Mouse (Mus musculus) kidney, adult 8-10 months (tissue): Measurements from ENCODE around the gene Med24.

Source experiments
- DNase-seq, 2 experiments: peaks; one replicate each; pipeline ENCODE4 v3.0.0; 2022

Gene Med24

GRCm38 (mm10) chr11:98765421-98766309 is 36.4 kb upstream of the Med24 start:
- DNase-seq = peak in 1 of 2 experiments; percentile 29

GRCm38 (mm10) chr11:98764746-98765145 is 35.5 kb upstream of the Med24 start:
- DNase-seq = peak in 1 of 2 experiments; percentile 55

DNA sequence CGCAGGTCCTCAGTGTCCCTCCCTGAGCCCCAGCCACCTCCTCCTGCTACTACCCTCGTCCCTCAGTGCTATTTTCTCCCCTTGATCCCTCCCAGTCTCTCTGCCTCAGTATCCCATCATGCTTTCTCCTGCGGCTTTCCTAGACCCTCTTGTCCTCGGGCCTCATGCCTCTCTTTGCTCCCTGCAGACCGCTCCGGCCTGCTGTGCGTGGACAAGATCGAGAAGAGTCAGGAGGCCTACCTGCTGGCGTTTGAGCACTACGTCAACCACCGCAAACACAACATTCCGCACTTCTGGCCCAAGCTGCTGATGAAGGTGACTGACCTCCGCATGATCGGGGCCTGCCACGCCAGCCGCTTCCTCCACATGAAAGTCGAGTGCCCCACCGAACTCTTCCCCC is 34.9 kb upstream of the Med24 start:
- DNase-seq = no peak

DNA sequence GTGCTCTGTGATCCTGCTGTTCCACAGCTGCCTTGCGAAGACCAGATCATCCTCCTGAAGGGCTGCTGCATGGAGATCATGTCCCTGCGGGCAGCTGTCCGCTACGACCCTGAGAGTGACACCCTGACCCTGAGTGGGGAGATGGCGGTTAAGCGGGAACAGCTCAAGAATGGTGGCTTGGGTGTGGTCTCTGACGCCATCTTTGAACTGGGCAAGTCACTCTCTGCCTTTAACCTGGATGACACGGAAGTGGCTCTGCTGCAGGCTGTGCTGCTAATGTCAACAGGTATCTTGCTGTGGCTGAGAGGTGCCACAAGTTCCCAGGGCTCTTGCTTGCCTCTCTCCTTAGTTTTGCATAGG is 34.2 kb upstream of the Med24 start:
- no peak for DNase-seq

DNA sequence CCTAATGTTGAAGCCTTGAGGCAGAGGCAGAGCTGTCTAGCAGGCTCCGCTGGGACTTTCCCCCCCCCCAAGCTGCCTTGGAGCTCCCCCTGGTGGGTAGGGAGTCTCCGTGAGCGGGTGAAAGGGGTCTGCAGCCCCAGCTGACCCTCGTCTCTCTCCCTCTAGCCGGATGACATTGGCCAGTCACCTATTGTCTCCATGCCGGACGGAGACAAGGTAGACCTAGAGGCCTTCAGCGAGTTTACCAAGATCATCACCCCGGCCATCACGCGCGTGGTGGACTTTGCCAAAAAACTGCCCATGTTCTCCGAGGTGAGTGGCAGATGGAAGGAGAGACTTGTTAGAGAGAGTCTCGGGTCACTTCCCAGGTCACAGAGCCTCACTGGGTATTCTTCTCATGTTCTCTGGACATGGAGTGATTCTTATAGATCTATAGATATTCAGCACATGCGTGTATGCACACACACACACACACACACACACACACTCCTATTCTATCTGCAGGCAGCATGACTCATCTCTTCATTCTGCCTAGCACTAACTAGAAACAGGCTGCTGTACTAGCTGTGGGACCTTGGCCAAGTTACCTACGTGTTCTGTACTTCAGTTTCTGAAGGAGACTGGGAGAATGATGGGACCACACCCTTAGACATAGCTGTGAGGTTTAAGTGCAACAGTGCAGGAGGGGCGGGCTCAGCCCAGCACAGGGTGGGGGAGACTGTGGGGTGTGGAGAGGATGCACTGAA is 33.7 kb upstream of the Med24 start:
- DNase-seq = peak; percentile 64 to 68

DNA sequence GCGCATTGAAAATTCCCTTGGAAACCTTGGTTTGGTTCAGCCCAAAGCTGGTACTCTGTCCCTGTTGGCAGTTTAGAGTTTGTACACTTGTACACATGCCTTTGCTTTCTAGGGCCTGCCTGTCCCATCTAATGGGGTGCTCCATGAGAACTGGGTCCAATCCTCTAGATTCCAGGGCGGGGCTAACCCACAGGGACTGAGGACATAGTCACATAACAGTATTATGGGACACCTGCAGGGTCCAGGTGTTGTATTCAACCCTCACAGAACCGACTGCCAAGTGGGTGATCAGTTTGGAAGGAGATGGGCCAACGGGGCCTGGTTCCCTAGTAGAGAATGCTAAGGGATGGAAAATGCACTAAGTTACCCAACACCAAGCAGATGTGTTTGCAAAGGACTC is 32.7 kb upstream of the Med24 start:
- no peak for DNase-seq

- DNase-seq = no peak
Measured at GRCm38 (mm10) chr11:98756711-98757110, 27.5 kb upstream of the Med24 start.

GRCm38 (mm10) chr11:98755726-98756380 is 26.6 kb upstream of the Med24 start:
- DNase-seq = no peak

DNA sequence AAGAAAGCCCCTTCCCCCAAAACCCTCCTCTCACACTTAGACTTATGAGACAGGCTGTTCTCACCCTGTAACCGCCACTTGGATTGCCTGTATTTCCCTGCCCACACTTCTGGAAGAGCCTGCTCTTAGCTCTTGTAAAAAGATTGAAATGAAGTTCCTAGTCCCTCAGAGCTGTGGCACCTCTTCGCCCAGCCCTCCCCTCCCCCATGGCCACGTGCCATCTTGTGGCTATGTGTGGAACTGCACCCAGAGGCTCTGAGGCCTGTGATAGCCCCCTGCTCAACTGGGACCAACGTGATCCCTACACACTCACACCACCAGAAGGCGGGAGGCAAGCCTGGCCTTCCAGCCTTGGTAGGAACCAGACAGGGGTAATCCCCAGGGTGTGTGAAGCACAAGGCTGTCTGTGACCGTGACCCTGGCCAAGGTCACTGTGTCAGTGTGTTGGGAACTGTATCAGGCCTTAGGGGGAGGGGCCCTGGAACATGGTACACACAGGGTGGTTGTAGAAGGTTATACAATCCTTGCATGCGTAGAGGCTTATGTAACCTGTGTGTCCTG is 25.5 kb upstream of the Med24 start:
- peak; percentile 64 to 79 for DNase-seq

GRCm38 (mm10) chr11:98754151-98754620 is 25.0 kb upstream of the Med24 start:
- no peak for DNase-seq

DNA sequence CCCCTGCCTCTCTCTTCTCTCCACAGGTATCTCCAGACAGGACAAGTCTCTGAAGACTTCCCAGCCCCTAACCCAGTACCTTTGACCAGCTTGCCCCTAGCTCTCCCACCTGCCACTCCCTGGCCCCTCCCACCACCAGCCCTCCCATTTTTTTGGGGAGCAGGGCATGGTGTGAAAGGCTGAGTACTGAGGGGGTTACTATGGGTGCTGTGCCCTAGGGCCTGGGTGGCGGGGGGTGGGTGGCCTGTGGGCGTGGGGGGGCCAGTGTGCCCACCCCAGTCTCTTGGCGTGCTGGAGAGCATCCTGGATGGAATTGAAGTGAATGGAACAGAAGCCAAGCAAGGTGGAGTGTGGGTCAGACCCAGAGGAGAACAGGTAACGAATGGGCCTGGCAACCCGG is 24.0 kb upstream of the Med24 start:
- DNase-seq = no peak

DNA sequence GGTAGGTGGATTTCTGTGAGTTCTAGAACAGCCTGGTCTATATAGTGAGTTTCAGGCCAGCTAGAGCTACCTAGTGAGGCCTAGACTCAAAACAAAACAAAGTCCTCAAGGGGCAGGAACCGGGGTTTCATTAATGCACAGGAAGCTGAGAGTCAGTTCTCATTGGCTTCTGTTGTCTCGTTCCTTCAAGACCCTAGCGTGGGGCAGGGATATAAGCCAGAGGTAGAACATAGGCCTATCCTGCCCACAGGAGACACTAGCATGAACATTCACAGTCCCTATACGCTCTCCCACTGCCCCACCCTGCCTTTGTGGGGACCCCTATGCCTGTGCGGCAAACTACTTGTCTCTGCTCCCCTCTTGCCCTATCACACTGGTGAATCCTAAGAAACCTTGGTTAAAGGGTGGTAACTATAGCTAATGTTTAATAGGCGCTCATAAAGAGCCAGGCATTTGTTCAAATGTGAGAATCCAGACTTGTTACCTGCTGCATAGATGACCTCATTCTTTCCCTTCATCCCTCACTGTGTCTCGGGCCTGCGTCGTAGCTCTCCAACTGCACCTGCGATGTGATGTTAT is 23.4 kb upstream of the Med24 start:
- DNase-seq = peak in 1 of 2 experiments; percentile 60

- DNase-seq = peak in 1 of 2 experiments; percentile 67
Measured at GRCm38 (mm10) chr11:98751221-98751782, 22.1 kb upstream of the Med24 start.

DNA sequence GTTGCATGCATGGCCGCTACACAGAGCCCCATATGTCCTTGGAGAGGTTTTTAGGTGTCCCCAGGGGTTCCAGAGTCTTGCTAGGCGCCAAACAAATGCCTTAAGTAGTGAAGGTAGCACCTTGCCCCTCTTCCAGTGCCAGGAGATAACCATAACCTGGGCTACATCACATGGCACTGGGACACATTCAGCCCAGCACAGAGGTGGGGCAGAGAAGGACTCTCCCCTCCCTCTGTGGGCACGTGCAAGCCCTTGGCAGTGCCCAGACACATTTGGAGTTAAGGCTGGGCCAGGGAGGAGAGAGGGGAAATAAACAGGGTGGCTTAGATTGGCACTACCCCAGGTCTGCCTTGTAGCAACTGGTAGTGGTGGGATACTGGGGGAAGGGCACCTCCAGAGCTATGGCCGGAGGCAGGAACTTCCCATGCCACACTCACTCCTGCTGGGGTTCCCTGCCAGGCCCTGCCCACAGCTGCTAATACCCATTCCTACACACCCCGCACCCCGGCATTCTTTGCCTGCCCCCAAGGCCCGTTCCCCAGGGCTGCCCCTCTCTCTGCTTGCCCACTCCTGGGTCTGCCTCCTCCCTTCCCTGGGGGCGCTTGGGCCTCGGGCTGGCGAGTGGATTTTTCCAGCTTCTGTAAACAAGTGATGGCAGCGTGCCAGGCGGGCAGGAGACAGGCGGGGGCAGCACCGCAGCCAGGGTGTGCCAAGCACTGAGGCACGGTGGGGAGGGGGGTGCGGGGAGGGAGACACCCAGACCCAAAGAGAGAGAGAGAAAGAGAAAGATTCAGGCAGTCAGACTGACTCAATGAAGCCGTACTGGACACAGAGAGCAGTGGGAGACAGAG is 21.3 kb upstream of the Med24 start:
- peak; percentile 74 to 83 for DNase-seq

DNA sequence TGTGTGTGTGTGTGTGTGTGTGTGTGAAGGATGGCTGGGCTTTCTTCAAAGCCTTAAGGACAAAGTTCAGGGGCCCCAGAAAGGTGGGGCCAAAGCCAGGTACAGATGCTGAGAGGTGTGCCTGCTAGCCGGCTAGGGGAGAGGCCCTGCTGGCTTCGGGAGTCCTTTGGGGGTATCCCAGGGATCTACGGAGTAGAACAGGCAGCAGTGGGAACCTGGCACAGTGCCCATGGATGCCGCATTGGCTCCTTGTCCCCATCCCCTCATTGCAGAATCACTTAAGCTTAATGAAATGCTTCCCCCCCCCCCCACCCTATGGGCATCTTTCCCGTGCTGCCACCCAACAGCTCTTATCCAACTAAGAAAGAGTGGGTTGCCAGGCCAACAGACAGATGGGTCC is 20.5 kb upstream of the Med24 start:
- no peak for DNase-seq

DNA sequence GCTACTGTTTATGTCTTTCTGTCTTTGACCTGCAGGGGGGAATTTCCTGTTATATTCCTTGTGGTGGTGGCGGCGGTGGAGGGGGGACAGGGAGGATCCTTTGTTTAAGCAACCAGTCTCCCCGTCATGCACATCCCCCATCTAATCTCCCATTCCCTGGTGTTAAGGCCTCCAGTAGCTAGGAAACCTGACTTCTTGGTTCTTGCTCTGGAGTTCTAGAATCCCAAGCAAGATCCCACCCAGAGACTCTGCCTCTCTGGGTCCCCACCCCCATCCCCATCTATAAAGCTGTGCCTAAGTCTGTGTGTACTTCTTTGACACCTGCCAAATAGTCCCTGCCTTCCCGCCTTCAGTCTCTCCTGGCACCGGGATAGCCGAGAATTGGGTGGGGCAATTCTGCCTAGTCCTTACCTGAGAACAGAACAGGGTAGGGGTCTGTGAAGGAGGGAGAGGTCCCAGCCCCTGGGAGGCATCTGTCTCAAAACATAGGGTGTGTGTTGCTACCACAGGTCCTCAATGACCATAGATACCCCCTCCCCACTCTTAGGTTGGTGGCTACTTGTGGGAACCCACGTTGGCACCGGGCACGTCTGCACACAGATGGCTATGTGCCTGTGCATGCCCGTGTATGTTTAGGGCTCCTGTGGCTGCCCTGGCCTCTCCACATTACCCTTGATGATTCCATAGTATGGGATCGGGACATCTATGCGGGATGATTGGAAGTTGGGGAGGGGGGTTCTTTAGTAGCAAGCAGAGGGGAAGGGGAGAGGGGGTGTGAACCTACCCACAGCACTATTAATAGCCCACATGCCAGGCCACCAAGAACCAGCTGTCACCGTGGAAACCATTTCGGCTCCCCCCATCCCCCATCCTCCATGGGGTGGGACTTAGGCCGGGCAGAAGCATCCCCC is 19.5 kb upstream of the Med24 start:
- DNase-seq = peak in 1 of 2 experiments; percentile 34

DNA sequence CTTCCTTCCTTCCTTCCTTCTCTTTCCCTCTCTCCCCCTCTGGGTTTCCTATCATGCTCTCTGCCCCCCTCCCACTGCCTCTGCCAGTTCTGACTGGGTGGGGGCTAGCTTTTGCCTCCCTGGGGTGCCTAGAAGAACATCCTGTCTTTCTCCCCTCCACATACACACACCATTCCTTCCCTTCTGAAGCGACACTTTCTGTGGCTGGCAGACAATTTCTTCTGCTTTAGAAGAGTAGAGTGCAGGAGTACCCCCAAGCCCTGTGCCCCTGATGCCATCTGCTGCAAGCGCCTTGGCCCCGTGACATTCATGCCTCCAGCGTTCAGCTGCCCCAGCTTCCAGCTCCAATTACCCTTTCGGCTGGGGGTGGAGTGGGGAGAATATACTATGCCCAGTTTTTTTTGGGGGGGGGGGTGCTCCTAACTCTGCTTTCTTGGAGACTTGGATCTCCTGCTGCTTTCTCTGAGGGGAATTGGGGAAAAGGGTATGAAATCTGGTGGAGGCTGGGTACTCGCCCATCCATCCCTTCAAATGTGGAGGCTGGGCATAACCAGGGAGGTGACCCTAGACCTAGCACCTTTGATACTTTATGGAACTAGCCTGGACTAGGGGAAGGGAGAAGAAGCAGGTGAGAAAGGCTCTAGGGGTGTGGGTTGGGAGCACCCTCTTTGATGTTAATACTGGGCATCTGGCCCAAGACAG is 18.7 kb upstream of the Med24 start:
- DNase-seq = no peak

- peak; percentile 86 to 88 for DNase-seq
Measured at GRCm38 (mm10) chr11:98746855-98747693, 17.8 kb upstream of the Med24 start.
